Mouse (Mus musculus) limb, embryonic 10.5 days (tissue): ENCODE data around the gene Ethe1. TPM values are rescaled to one million over a fixed set of nuclear protein-coding genes. Genes with fewer than 3 reads are reported as not detected.

Experiments used
- DNase-seq: peaks from one replicate; pipeline ENCODE4 v3.0.0-alpha.2; 2017; ENCODE audit warnings: low spot score
- H3K27ac ChIP-seq: fragments of 300-500 bp; sonication (generic); 2 replicates; pipeline ENCODE4 v1.5.1; 2016; ENCODE audit warnings: mild to moderate bottlenecking
- H3K27me3 ChIP-seq: fragments of 300-500 bp; sonication (generic); 2 replicates; pipeline ENCODE4 v1.6.1; 2016; ENCODE audit warnings: low read depth, mild to moderate bottlenecking; ENCODE audit not compliant: poor library complexity, severe bottlenecking
- H3K36me3 ChIP-seq: fragments of 300-500 bp; sonication (generic); 2 replicates; pipeline ENCODE4 v1.6.1; 2016; ENCODE audit warnings: mild to moderate bottlenecking, moderate library complexity
- H3K4me1 ChIP-seq: fragments of 300-500 bp; sonication (generic); 2 replicates; pipeline ENCODE4 v1.6.1; 2016
- H3K4me3 ChIP-seq: fragments of 300-500 bp; sonication (generic); 2 replicates; pipeline ENCODE4 v1.5.1; 2016; ENCODE audit warnings: mild to moderate bottlenecking, moderate library complexity
- H3K9me3 ChIP-seq: fragments of 300-500 bp; sonication (generic); replicated peaks from 2 replicates; pipeline ENCODE4 v1.6.1; 2016; ENCODE audit warnings: mild to moderate bottlenecking
- WGBS: fragments of 180-500 bp; shearing (Covaris S2); methylation state at CpG from one replicate; pipeline ENCODE4 v1.1.7; 2016; 5-methylcytosine and 5-hydroxymethylcytosine counted together
- polyA plus RNA-seq: library from polyadenylated mRNA; unstranded; fragments of >200 nt; fragmentation: Nextera tagmentation; extraction: Ambion mirVana; gene quantifications from 2 replicates; pipeline ENCODE4 v1.2.1, GENCODE M21; 2016

Gene Ethe1
- polyA plus RNA-seq, 1 experiment from 2014 or later = 31.9 TPM

- WGBS = 88% methylated on average over 8 of the region's 8 CpGs
- H3K9me3 ChIP-seq = no peaks in the 10 kb centered on the region
- no peak overlapping the region for H3K27ac ChIP-seq
- H3K36me3 ChIP-seq = peaks cover 97% of the 10 kb centered on the region
- no peaks in the 10 kb centered on the region for H3K4me1 ChIP-seq
- DNase-seq = no peak
- H3K27me3 ChIP-seq = no peaks in the 10 kb centered on the region
- no peak overlapping the region for H3K4me3 ChIP-seq
Measured at GRCm38 (mm10) chr7:24563191-24563836, 24.0 kb upstream of the Ethe1 start.

- H3K4me3 ChIP-seq = no peak overlapping the region
- no peaks in the 10 kb centered on the region for H3K27me3 ChIP-seq
- no peak overlapping the region for H3K27ac ChIP-seq
- H3K36me3 ChIP-seq = peaks cover 97% of the 10 kb centered on the region
- WGBS = 91% methylated on average over 4 of the region's 4 CpGs
- no peaks in the 10 kb centered on the region for H3K9me3 ChIP-seq
- no peak for DNase-seq
- no peaks in the 10 kb centered on the region for H3K4me1 ChIP-seq
Measured at GRCm38 (mm10) chr7:24563837-24564206, 23.5 kb upstream of the Ethe1 start.

- H3K27me3 ChIP-seq = no peaks in the 10 kb centered on the region
- no peak overlapping the region for H3K4me3 ChIP-seq
- no peak overlapping the region for H3K27ac ChIP-seq
- H3K9me3 ChIP-seq = no peaks in the 10 kb centered on the region
- 62% methylated on average over 6 of the region's 6 CpGs for WGBS
- peak; percentile 73 for DNase-seq
- no peaks in the 10 kb centered on the region for H3K4me1 ChIP-seq
- H3K36me3 ChIP-seq = peaks cover 95% of the 10 kb centered on the region
Measured at GRCm38 (mm10) chr7:24564607-24565265, 22.6 kb upstream of the Ethe1 start.

DNA sequence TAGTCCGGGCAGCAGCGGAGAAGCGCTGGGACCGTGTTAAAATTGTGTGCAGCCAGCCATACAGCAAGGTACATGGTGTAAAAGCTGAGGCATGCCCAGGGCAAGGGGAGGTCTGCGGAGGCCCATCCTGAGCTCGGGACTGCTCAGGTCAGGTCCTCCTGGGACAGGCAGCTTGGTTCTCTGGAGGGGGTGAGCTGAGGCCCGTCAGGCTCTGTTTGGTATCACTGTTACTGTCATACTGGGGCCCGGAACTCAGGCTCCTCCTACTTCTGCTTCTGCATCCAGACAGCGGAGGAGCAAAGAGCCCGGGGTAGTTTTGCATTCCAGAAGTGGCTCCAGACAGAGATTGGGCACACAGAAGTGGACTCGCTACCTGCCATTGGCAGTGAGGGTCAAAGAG, 21.7 kb upstream of the Ethe1 start:
- Histone ChIP-seq H3K27me3 (no peaks in the 10 kb centered on the region), H3K9me3 (no peaks in the 10 kb centered on the region), H3K4me1 (no peaks in the 10 kb centered on the region), H3K36me3 (peaks cover 95% of the 10 kb centered on the region), H3K27ac (no peak overlapping the region), H3K4me3 (no peak overlapping the region)
- WGBS = 93% methylated on average over 11 of the region's 11 CpGs
- DNase-seq = no peak

- H3K36me3 ChIP-seq = peaks cover 95% of the 10 kb centered on the region
- H3K4me3 ChIP-seq = no peak overlapping the region
- no peaks in the 10 kb centered on the region for H3K4me1 ChIP-seq
- 93% methylated on average over 9 of the region's 9 CpGs for whole genome bisulfite sequencing
- H3K27me3 ChIP-seq = no peaks in the 10 kb centered on the region
- no peak for DNase-seq
- H3K9me3 ChIP-seq = no peaks in the 10 kb centered on the region
- no peak overlapping the region for H3K27ac ChIP-seq
Measured at GRCm38 (mm10) chr7:24566206-24566605, 21.1 kb upstream of the Ethe1 start.

DNA sequence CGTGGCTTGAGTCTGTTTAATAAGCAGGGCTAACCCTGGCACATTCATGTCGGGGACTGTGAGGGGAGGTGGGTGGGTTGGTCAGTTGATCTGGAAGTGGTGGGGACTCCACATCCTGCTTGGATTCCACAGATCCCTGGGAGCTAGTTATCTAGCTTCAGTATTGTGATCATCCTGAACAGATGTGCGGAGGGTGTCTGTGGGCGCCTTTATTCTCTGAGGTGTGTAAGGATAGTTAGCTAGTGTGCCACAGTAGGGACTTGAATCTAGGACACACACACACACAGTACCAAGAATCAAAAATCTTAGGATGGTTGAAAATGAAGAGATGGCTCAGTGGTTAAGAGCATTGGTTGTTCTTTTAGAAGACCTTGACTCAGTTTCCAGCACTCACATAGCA, 18.8 kb upstream of the Ethe1 start:
- Histone ChIP-seq H3K9me3 (no peaks in the 10 kb centered on the region), H3K4me3 (no peak overlapping the region), H3K4me1 (peaks cover 2% of the 10 kb centered on the region; the same call in 1 of the 2 replicates), H3K27ac (no peak overlapping the region), H3K27me3 (no peaks in the 10 kb centered on the region), H3K36me3 (peaks cover 95% of the 10 kb centered on the region)
- whole genome bisulfite sequencing = 94% methylated on average over 4 of the region's 4 CpGs
- no peak for DNase-seq

DNA sequence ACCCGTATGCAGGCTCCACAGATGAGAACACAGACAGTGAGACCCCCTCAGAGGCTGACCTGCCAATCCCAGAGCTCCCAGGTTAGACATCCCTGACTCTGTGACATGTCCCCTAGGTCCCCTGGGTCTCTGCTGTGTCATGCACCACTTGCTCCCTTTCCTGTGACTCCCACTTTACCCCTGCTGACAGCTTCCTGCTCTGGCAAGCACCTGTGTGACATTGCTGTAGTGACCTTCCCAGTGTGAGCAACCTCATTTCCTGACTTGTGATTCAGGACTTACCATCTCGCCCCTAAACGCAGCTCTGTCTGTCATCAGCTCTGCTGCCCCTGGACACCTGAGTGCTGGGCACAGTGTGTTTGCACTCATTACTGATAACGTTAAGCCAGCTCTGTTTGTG, 16.3 kb upstream of the Ethe1 start:
- no peaks in the 10 kb centered on the region for H3K9me3 ChIP-seq

GRCm38 (mm10) chr7:24572455-24572854, 14.9 kb upstream of the Ethe1 start:
- DNase-seq = no peak
- Histone ChIP-seq H3K4me3 (no peak overlapping the region), H3K27ac (no peak overlapping the region), H3K4me1 (peaks cover 3% of the 10 kb centered on the region; the same call in 1 of the 2 replicates), H3K9me3 (no peaks in the 10 kb centered on the region), H3K36me3 (peaks cover 63% of the 10 kb centered on the region), H3K27me3 (no peaks in the 10 kb centered on the region)
- 58% methylated on average over 5 of the region's 5 CpGs for WGBS

More for the DNA sequence above, 16.3 kb upstream of the Ethe1 start:
- Histone ChIP-seq H3K4me3 (no peak overlapping the region), H3K27me3 (no peaks in the 10 kb centered on the region), H3K4me1 (peaks cover 3% of the 10 kb centered on the region; the same call in 1 of the 2 replicates), H3K27ac (no peak overlapping the region), H3K36me3 (peaks cover 77% of the 10 kb centered on the region)
- no peak for DNase-seq
- 86% methylated on average over 4 of the region's 4 CpGs for WGBS

DNA sequence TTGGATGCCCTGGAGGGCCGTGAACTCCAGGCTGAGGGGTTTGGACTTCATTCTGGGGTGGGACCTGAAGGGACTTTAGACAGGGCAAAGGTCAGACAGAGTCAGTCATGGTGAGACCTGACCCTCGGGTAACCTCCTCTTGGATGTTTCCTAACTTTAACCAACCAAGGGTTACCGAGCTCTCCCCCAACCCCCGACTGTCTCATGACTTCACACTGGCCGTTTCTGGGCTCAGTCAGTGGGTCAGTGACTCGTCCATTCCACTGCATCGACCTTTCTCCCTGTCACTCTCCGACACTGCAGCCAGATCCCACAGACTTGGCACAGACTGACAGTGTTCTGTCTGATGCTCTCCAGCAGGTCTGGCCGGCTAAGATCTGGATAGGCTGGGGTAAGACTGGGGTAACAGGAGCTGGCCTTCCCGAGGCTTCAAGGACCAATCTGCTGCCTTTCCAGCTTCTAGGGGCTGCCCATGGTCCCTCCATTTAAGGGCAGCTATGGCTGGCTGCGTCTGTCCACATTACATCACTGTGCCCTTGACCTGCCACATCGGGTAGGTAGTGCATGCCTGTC, 13.0 kb upstream of the Ethe1 start:
- Histone ChIP-seq H3K9me3 (no peaks in the 10 kb centered on the region), H3K4me3 (no peak overlapping the region), H3K27ac (no peak overlapping the region), H3K4me1 (peaks cover 3% of the 10 kb centered on the region; the same call in 1 of the 2 replicates), H3K36me3 (peaks cover 46% of the 10 kb centered on the region), H3K27me3 (no peaks in the 10 kb centered on the region)
- no peak for DNase-seq
- 61% methylated on average over 12 of the region's 12 CpGs for WGBS

DNA sequence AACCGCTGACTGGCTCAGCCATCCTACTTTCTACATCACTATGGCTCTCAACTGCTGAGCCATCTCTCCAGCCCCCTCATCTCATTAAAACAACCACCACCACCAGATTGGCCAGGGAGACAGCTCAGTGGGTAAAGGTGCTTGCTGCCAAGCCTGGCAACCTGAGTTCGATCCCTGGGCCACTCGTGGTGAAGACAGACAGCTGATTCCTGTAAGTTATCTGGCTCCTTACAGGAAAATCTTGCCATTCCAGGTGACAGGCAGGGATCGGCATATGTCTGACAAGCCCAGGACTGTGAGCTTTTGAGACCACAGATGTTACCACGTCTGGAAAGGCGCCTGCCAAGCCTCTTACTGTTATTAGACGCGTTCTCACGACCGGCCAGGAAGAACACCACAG, 9.5 kb upstream of the Ethe1 start:
- DNase-seq = no peak
- H3K4me1 ChIP-seq = peaks cover 3% of the 10 kb centered on the region; the same call in 1 of the 2 replicates
- no peak overlapping the region for H3K27ac ChIP-seq
- WGBS = 95% methylated on average over 10 of the region's 10 CpGs
- no peaks in the 10 kb centered on the region for H3K27me3 ChIP-seq
- no peak overlapping the region for H3K4me3 ChIP-seq
- H3K9me3 ChIP-seq = no peaks in the 10 kb centered on the region
- peaks cover 12% of the 10 kb centered on the region for H3K36me3 ChIP-seq

DNA sequence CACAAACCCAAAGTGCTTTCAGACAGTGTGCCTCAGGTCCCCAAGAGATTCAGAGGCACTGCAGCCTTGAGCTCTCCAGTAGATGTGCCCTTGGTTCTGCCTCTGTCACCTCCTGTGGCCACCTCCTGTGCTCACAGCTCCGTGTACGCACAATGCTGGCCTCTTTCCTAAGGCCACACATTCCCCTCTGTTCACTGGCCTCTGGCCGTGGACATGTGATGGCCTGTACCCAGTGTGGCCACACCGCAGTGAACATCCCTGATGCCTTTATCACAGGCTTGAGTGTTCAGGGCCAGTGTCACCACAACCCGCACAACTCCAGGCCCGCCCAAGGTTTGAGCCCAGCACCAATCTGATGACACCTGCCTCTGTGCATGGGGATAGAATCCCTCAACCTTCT, 2.5 kb upstream of the Ethe1 start:
- Histone ChIP-seq H3K27me3 (peaks cover 44% of the 10 kb centered on the region), H3K36me3 (no peaks in the 10 kb centered on the region), H3K27ac (no peak overlapping the region), H3K4me1 (peaks cover 10% of the 10 kb centered on the region), H3K4me3 (no peak overlapping the region), H3K9me3 (no peaks in the 10 kb centered on the region)
- no peak for DNase-seq
- 93% methylated on average over 6 of the region's 6 CpGs for WGBS

DNA sequence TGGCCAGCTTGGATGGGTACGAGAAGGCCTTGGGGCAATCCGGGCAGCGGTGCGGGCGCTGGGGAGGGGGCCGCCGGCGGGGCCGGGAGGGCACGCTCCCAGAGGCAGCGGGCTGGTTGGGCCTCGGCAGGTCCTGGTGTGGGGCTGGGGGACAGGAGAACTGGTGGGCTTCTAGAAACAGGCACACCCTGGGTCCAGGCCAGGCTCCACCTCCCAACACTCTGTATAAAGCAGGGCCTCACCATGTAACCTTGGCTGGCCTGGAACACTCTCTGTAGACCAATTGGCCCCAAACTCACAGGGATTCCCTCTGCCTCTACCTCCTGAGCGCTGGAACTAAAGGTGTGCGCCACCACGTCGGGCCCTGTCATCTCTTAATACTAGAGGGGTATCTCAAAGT, 1.3 kb upstream of the Ethe1 start:
- H3K27me3 ChIP-seq = peaks cover 44% of the 10 kb centered on the region
- H3K4me3 ChIP-seq = 0 out of 2 replicates have a peak overlapping the region, but pooled peaks have one; percentile 13
- WGBS = 39% methylated on average over 16 of the region's 16 CpGs
- H3K9me3 ChIP-seq = no peaks in the 10 kb centered on the region
- peaks cover 10% of the 10 kb centered on the region for H3K4me1 ChIP-seq
- no peak overlapping the region; the same call in 1 of the 2 replicates for H3K27ac ChIP-seq
- H3K36me3 ChIP-seq = no peaks in the 10 kb centered on the region
- DNase-seq = no peak

- H3K4me1 ChIP-seq = peaks cover 10% of the 10 kb centered on the region
- peak overlapping the region; percentile 56 for H3K4me3 ChIP-seq
- H3K9me3 ChIP-seq = no peaks in the 10 kb centered on the region
- H3K27me3 ChIP-seq = peaks cover 44% of the 10 kb centered on the region
- 6% methylated on average over 8 of the region's 8 CpGs for WGBS
- peak overlapping the region; percentile 77 for H3K27ac ChIP-seq
- H3K36me3 ChIP-seq = no peaks in the 10 kb centered on the region
- peak; percentile 44 for DNase-seq
Measured at GRCm38 (mm10) chr7:24586828-24587227, 515 bp upstream of the Ethe1 start.
